7 mouse cellular contexts compared by ENCODE assay signal in the genomic region with DNA sequence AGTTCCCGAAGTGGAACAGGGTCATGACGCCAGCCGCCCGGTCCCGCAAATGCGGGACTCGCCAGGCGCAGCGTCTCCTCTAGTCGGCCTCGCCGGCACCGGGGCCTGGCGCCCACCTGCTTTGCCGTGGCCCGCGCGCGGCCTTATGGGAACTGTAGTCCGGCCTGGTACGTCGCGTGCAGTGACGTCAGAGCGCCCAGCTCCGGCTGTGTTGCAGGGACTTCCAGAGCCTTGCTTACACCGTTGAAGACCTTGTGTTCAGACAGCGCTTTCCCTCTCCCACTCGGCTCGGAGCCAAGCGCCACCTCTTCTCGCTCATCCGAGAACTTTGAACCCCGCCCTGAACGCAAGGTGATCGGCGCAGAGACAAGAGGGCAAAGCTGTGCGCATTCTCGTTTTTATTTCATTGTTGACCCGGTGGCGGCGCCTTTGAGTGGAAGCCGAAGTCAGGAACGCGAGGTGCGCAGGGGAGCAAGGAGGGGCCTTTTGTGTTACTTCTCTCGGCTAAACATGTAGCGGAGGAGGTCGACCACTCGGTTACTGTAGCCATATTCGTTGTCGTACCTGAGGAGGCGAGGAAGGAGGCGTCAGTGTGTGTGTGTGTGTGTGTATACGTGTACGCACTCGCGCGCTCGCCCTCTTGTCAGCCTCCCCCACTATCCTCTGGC. TPM values are rescaled to one million over a fixed set of nuclear protein-coding genes. Genes with fewer than 3 reads are reported as not detected.
DNase-seq lines count a peak whose midpoint lies in the region; ATAC-seq lines count a peak whose summit lies in the region.

A gene (minus strand): TSS at position 145 of the 668 bp plus-strand sequence.

- ATAC-seq in intestine, embryonic 16.5 days = peak; percentile 98
- ATAC-seq in midbrain, embryonic 11.5 days (ENCODE audit: low FRiP score) = peak; percentile 98

- no peaks in the 10 kb centered on the region for H3K27me3 ChIP-seq in intestine, embryonic 16.5 days (replicated peaks; ENCODE audit: control insufficient read depth, insufficient read depth, low read length)
- no peaks in the 10 kb centered on the region for H3K27me3 ChIP-seq in midbrain, embryonic 11.5 days (ENCODE audit: control insufficient read depth, insufficient read depth, low read length)

- peaks cover 18% of the 10 kb centered on the region for H3K4me1 ChIP-seq in intestine, embryonic 16.5 days (ENCODE audit: control insufficient read depth, insufficient read depth, low read length)
- H3K4me1 ChIP-seq in midbrain, embryonic 11.5 days (ENCODE audit: control insufficient read depth, insufficient read depth, low read length) = peaks cover 16% of the 10 kb centered on the region

- DNase-seq in adrenal gland, adult 8-10 months = peak; percentile 97
- DNase-seq in embryo, embryonic 9.5 days (ENCODE audit: extremely low spot score) = peak; percentile 93
- DNase-seq in gastrocnemius, postnatal 4 days (ENCODE audit: low spot score in 2 of 2) = peak; percentile 84 to 94
- DNase-seq in left cerebral cortex, postnatal 36 days (ENCODE audit: low spot score in 2 of 2) = peak; percentile 96 to 98
- peak; percentile 100 for DNase-seq in midbrain, embryonic 11.5 days (ENCODE audit: low spot score, missing footprints)
- peak; percentile 94 for DNase-seq in skeletal muscle tissue, adult 2 months (ENCODE audit: low read depth, low spot score)

- WGBS in intestine, embryonic 16.5 days = under 1% methylated on average over 60 of the region's 60 CpGs
- WGBS in midbrain, embryonic 11.5 days = under 1% methylated on average over 55 of the region's 60 CpGs

- peak within 1 kb of the TSS; percentile 76 for H3K4me2 ChIP-seq in intestine, embryonic 16.5 days (ENCODE audit: low read depth, low read length)
- peak within 1 kb of the TSS; percentile 87 for H3K4me2 ChIP-seq in midbrain, embryonic 11.5 days

- intact Hi-C loops in left cerebral cortex, postnatal 36 days (cut with DNase I) = loop anchor here (5.0 kb wide), 1 partner anchor 82 kb away; no protein-coding TSS in a partner anchor

- H3K4me3 ChIP-seq in intestine, embryonic 16.5 days (ENCODE audit: low read length) = peak within 1 kb of the TSS; percentile 82
- H3K4me3 ChIP-seq in midbrain, embryonic 11.5 days (ENCODE audit: low read depth, low read length) = peak within 1 kb of the TSS; percentile 78

- no peaks in the 10 kb centered on the region for H3K9me3 ChIP-seq in intestine, embryonic 16.5 days (ENCODE audit: control insufficient read depth, low read length)
- H3K9me3 ChIP-seq in midbrain, embryonic 11.5 days (ENCODE audit: control insufficient read depth, low read length) = no peaks in the 10 kb centered on the region

- no peaks in the 10 kb centered on the region for H3K36me3 ChIP-seq in intestine, embryonic 16.5 days (ENCODE audit: control insufficient read depth, insufficient read depth, low read length)
- no peaks in the 10 kb centered on the region; the same call in 1 of the 2 replicates for H3K36me3 ChIP-seq in midbrain, embryonic 11.5 days (ENCODE audit: control insufficient read depth, insufficient read depth, low read length)

- H3K9ac ChIP-seq in intestine, embryonic 16.5 days (ENCODE audit: low read depth, low read length) = peak within 1 kb of the TSS; percentile 87
- peak within 1 kb of the TSS; percentile 90 for H3K9ac ChIP-seq in midbrain, embryonic 11.5 days (ENCODE audit: low read length)

- peak within 1 kb of the TSS; percentile 86 for H3K27ac ChIP-seq in intestine, embryonic 16.5 days (ENCODE audit: low read length)
- peak within 1 kb of the TSS; percentile 82 for H3K27ac ChIP-seq in midbrain, embryonic 11.5 days (ENCODE audit: low read depth, low read length)

RNA-seq across cellular contexts. Expression of the gene that starts here (rescaled TPM):
- 100 to 1,000 TPM; 179 to 210 (median 202) TPM for total RNA-seq in adrenal gland, adult 8-10 months (2022)
- 100 to 1,000 TPM; 144 to 145 TPM for total RNA-seq in gastrocnemius, postnatal 4 days (2021)
- polyA plus RNA-seq in intestine, embryonic 16.5 days (2015; fragmentation: Nextera tagmentation; extraction: Ambion mirVana) = 242 and 249 TPM in 2 replicates
- 100 to 1,000 TPM; 114 to 115 TPM for total RNA-seq in left cerebral cortex, postnatal 36 days (2021)
- polyA plus RNA-seq in midbrain, embryonic 11.5 days (2014; fragmentation: Nextera tagmentation; extraction: Ambion mirVana) = 140 and 153 TPM in 2 replicates

Comparison
In these comparisons a context has a peak if more than half of its experiments do, and no peak if none do; other contexts are left out.
1. Peak in every context shown above with its lines: DNase-seq, ATAC-seq, H3K4me3 ChIP-seq and H3K27ac ChIP-seq.